Comparison of ENCODE assay signal across 8 mouse cellular contexts in the genomic region with DNA sequence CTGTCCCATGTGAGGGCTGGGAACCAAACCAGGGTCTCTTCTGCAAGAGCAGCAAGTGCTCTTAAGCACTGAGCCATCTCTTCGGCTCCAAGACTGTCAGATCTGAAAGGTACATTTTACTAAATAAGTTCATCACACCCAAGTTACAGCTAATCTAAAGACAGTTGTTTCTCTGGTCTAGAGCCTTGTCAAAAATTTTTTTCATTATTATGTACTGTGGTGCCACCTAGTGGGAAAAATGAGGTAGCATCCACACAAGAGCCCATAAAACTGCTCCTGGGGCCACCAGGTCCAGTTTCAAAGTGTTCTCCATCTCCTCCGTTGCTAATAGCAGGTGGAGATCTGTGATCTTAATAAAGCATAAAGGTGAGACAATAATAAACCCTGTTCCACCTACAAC. TPM values are rescaled to one million over a fixed set of nuclear protein-coding genes. Genes with fewer than 3 reads are reported as not detected.
DNase-seq lines count a peak whose midpoint lies in the region; ATAC-seq and TF ChIP-seq lines count a peak whose summit lies in the region.

No protein-coding gene starts in this region.

- no peaks in the 10 kb centered on the region for H3K27me3 ChIP-seq in forebrain, embryonic 11.5 days (ENCODE audit: control insufficient read depth, insufficient read depth, low read length)
- H3K27me3 ChIP-seq in small intestine, adult 2 months (ENCODE audit: control insufficient read depth, insufficient read depth, low read length): 0 out of 2 replicates have a peak, but pooled peaks cover 3% of the 10 kb centered on the region

- no peak overlapping the region for H3K4me3 ChIP-seq in gastrocnemius, adult 2 months
- H3K4me3 ChIP-seq in forebrain, embryonic 11.5 days (ENCODE audit: low read depth, low read length): no peak overlapping the region
- no peak overlapping the region for H3K4me3 ChIP-seq in small intestine, adult 2 months (ENCODE audit: low read depth, low read length)

- H3K27ac ChIP-seq in gastrocnemius, adult 2 months: no peak overlapping the region
- H3K27ac ChIP-seq in forebrain, embryonic 11.5 days (ENCODE audit: low read depth, low read length): no peak overlapping the region
- no peak overlapping the region for H3K27ac ChIP-seq in small intestine, adult 2 months (ENCODE audit: insufficient read depth, low read depth, low read length)

- 21% methylated on average over 2 of the region's 2 CpGs for WGBS in forebrain, embryonic 11.5 days
- WGBS in small intestine, adult 2 months: 13% methylated on average over 2 of the region's 2 CpGs

- intact Hi-C loops in gastrocnemius, adult 2 months (cut with DNase I): no loop called here
- intact Hi-C loops in gastrocnemius, postnatal 14 days (cut with DNase I; ENCODE audit: low total_unique reads): no loop called here

- no peak for DNase-seq in gastrocnemius, adult 2 months
- DNase-seq in gastrocnemius, postnatal 14 days: no peak
- peak; percentile 52 for DNase-seq in A20 (ENCODE audit: low read depth, low spot score)
- peak; percentile 82 for DNase-seq in brain, embryonic 14.5 days (ENCODE audit: low read depth)
- DNase-seq in forebrain, embryonic 11.5 days (ENCODE audit: low spot score): peak; percentile 52
- DNase-seq in kidney, postnatal 4 days: peak; percentile 60 to 64
- DNase-seq in lung, postnatal 36 days: peak; percentile 60

- no peaks in the 10 kb centered on the region for H3K9me3 ChIP-seq in forebrain, embryonic 11.5 days (ENCODE audit: control insufficient read depth, low read length)

- H3K9ac ChIP-seq in forebrain, embryonic 11.5 days (ENCODE audit: low read length): no peak overlapping the region

- no peaks in the 10 kb centered on the region for H3K36me3 ChIP-seq in forebrain, embryonic 11.5 days (ENCODE audit: control insufficient read depth, insufficient read depth, low read length)
- H3K36me3 ChIP-seq in small intestine, adult 2 months (ENCODE audit: control insufficient read depth, insufficient read depth, low read length): no peaks in the 10 kb centered on the region

- no peak overlapping the region for H3K4me2 ChIP-seq in forebrain, embryonic 11.5 days (ENCODE audit: low read depth, low read length, severe bottlenecking)

- TF ChIP-seq CTCF in gastrocnemius, adult 2 months (IDR thresholded peaks at IDR 0.05): peak; percentile 75
- peak; percentile 60; the same call in 1 of the 2 replicates for TF ChIP-seq CTCF in brain, embryonic 14.5 days (IDR thresholded peaks at IDR 0.05; ENCODE audit: borderline replicate concordance, extremely low read depth, insufficient read depth, insufficient read length)
- TF ChIP-seq CTCF in small intestine, adult 2 months (IDR thresholded peaks at IDR 0.05; ENCODE audit: extremely low read depth, insufficient read length, insufficient replicate concordance, low read depth, low read length): 0 out of 2 replicates have a peak, but pooled peaks have one; percentile 3

- peaks cover 5% of the 10 kb centered on the region; the same call in 1 of the 2 replicates for H3K4me1 ChIP-seq in forebrain, embryonic 11.5 days (replicated peaks; ENCODE audit: control insufficient read depth, insufficient read depth, low read length)
- H3K4me1 ChIP-seq in small intestine, adult 2 months (ENCODE audit: control insufficient read depth, insufficient read depth, insufficient read length, low read length): no peaks in the 10 kb centered on the region

- TF ChIP-seq POLR2A in brain, embryonic 14.5 days (IDR thresholded peaks at IDR 0.05; ENCODE audit: borderline replicate concordance, extremely low read depth, insufficient read depth, insufficient read length, poor library complexity, severe bottlenecking): no peak
- no peak for TF ChIP-seq POLR2A in small intestine, adult 2 months (IDR thresholded peaks at IDR 0.05; ENCODE audit: low read depth, low read length)

- no peak for ATAC-seq in forebrain, embryonic 11.5 days (replicated peaks; ENCODE audit: low FRiP score)

RNA-seq across cellular contexts. Expression of a gene that starts 27.2 kb away (rescaled TPM):
- total RNA-seq in gastrocnemius, adult 2 months (2021): 10 to 100 TPM; 73.5 to 91.1 TPM
- 10 to 100 TPM; 55.1 to 60.3 TPM for total RNA-seq in gastrocnemius, postnatal 14 days (2021)
- 150 and 158 TPM in 2 replicates for polyA plus RNA-seq in brain, embryonic 14.5 days (2012; rRNA removed)
- 230 and 249 TPM in 2 replicates for polyA plus RNA-seq in forebrain, embryonic 11.5 days (2014; fragmentation: Nextera tagmentation; extraction: Ambion mirVana)
- 6.0 and 14.3 TPM in 2 replicates for polyA plus RNA-seq in small intestine, adult 2 months (2012; rRNA removed)

RNA-seq across cellular contexts. Expression of a gene that starts 37.3 kb away (rescaled TPM):
- total RNA-seq in gastrocnemius, adult 2 months (2021): 10 to 100 TPM; 30.3 to 40.0 TPM
- total RNA-seq in gastrocnemius, postnatal 14 days (2021): 10 to 100 TPM; 24.1 to 29.7 TPM
- 49.4 and 59.5 TPM in 2 replicates for polyA plus RNA-seq in brain, embryonic 14.5 days (2012; rRNA removed)
- 81.2 and 82.6 TPM in 2 replicates for polyA plus RNA-seq in forebrain, embryonic 11.5 days (2014; fragmentation: Nextera tagmentation; extraction: Ambion mirVana)
- 3.4 and 6.3 TPM in 2 replicates for polyA plus RNA-seq in small intestine, adult 2 months (2012; rRNA removed)

Comparison
In these comparisons a context has a peak if more than half of its experiments do, and no peak if none do; other contexts are left out.
1. DNase-seq: peak in A20 (single experiment), brain, embryonic 14.5 days (single experiment), forebrain, embryonic 11.5 days (single experiment), kidney, postnatal 4 days (2 of 2) and lung, postnatal 36 days (single experiment); none in gastrocnemius, adult 2 months (single experiment) and gastrocnemius, postnatal 14 days (single experiment).
2. CTCF ChIP-seq: peak in every context shown above with its lines; median percentile 75 in gastrocnemius, adult 2 months; 60 in brain, embryonic 14.5 days; 3 in small intestine, adult 2 months.